Mouse (Mus musculus) megakaryocyte progenitor cell, adult 5-6 weeks (primary cell): Measurements from ENCODE around the gene Ccdc141. TPM values are rescaled to one million over a fixed set of nuclear protein-coding genes. Genes with fewer than 3 reads are reported as not detected.

ENCODE experiments used
- ATAC-seq: replicated peaks from 2 replicates; pipeline ENCODE4 v1.8.0; 2016; ENCODE audit warnings: mild to moderate bottlenecking, moderate TSS enrichment, inconsistent platforms; ENCODE audit not compliant: poor library complexity
- total RNA-seq, 2 experiments: library from RNA; stranded (forward) in 1 of 2; stranded (reverse) in 1 of 2; fragments of 157-497, 149-512 nt in 1 of 2; fragments of 200-1000 nt in 1 of 2; gene quantifications; 2 replicates each; pipeline versions ENCODE4 v1.2.3 to v1.2.4; 2015 to 2017

The Ccdc141 gene
- total RNA-seq, 2 experiments from 2014 or later = 0.30 TPM; not detected in 1

DNA sequence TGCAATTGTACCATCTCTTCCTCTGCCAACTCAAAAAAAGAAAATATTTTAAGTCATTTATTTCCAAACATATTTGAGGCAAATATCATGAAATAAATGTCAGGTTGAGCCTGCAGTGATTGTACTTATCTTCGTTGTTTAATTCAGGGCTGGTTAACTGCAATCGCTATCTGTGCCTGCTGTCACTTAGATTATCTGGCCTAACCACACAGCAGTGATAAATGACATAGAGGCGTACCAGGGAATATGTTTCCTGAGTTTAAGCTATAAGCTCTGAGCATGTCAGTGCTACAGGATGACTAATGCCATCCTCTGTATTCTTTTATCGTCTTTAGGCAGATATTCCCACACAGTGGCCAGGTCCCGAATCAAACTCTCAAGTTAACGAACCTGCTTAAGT, 31.6 kb downstream of the Ccdc141 start:
- ATAC-seq = 0 out of 2 replicates have a peak, but pooled peaks have one; percentile 34

DNA sequence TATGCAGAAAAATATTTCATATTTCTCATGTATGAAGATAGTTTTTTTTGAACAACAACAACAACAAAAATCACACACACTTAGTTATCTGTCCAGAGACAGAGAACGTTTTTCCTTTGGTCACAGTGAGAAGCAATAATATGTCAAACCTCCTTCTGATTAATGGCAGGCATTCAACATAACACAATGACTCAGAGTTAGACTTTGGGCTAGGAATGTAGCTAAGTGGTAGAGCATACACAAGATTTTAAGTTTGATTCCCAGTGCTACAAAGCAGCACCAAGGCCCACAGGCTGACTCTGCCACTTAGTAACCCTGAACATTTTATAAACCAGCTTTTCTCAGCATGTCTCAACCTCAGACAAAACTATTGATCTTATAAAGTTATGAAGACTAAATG, 35.5 kb downstream of the Ccdc141 start:
- no peak for ATAC-seq

DNA sequence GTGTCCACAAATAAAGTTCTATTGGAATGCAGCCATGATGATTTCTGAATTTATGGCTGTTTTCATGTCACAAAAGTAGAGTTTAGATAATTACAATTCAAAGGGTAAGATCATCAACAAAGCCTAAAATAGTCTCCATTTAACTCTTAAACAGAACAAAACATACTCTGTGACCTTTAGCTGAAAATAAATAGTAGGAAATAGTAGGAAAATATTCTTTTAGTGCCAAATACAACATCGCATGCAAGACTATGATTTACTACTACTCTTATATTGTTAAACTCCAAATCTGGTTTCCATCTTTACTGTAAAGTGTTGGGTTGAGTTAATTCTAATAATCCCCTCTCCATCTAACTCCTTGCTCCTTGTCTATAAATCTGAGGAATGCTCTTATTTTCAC, 37.0 kb downstream of the Ccdc141 start:
- no peak for ATAC-seq

DNA sequence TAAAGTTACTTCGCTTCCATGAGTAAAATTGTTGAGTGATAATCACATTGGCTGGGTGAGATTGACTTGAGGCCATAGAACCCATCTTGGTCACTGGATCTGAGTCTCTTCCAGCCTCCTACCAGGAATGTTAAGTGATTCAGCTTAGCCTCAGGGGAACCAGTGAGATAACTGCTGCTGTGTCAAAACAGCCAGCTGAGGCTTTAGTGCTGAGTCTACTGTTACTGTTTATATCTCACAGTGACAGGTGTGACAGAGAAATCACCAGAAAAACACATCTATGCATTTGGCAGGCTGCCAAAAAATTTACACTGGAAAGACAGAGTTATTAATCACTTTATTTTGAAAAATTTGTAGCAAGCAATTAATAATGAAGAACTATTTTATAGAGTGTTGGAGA, 43.5 kb downstream of the Ccdc141 start:
- ATAC-seq = peak; percentile 89

DNA sequence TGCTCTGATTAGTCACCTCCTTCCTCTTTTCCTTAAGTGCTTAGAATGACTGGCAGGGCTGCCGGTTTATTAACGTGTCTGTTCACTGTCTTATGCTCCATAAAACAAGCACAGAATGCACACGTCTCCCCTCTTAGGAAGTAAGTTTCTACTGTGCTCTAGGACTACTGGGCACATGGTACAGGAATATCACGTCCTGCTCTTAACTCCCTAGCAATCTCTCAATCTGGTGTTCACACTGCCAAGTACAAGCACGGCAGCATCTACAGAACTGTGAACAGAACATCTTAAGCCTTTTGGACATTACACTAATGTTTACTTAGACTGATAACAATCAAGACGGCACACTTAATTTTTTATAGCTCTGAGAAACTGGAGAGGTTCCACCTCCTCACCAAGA, 52.3 kb downstream of the Ccdc141 start:
- ATAC-seq = no peak

DNA sequence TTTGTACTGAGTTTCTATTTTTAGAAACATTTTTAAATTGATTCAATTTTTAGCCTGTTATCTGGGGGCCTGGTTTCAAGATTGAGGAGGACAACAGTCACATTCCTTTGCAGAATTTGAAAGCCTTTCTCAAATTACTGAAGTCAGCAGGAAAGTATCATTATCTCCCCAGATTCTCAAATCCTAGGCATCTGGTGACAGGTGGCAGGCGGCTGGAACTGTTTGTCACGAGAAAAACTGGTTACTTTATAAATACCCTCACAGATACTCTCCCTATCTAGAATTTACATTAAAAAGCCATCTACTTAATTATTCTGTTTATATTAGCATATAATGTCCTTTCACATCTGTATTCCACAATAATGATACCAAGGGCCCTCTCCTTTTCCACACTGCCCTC, 56.1 kb downstream of the Ccdc141 start:
- ATAC-seq = no peak

DNA sequence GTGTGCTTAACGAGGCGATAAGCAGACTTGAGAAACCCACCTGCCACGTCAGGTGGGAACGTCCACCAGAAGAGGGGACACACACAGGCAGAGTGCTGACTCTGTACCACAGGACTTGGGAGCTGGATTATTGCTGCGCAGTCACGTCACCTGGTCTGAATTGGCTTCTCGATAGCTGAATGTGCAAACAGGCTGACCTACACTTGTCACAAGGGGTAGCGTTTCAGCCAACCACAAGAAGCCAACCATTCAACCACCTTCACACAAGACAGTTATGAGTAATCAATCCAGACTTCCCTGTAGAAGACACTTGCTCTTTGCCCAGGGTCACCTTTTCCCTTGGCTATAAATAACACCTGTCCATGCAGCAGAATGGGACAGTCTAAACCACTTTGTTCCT, 56.6 kb downstream of the Ccdc141 start:
- no peak for ATAC-seq

DNA sequence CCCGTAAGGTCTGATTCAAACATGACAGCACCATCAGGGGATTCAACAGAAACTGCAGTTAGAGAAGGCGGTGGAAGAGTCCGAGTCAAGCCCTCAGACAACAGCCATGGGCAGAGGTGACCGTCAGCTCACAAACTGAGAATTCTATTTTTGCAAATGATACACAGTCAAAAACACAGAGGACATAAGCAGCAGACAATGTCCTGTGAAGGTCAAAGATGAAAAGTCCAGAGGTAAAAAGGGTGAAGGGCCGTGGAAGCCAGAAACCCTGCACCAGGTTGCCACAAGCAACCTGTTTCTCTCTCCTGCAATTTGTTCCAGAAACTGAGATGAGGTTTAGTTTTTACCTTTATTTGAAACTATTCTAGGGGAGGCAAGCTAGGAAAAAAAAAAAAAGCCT, 57.4 kb downstream of the Ccdc141 start:
- ATAC-seq = no peak

DNA sequence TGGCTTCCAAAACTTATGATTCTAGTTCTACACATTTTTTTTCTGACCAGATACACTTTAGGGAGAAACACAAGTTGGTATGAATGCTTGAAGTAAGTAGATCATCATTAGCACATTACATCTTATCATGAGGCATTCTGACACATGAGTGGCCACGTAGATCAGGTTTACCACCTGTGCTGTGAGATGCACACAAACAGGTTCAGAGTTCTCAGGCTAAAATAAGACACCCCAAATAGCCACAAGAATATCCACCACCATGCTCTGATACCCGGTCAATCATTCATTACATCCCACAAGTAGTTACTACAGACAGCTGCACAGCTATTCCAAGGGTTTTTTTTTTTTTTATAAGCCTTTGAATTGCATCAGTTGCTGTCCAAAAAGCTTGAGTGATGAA, 59.3 kb downstream of the Ccdc141 start:
- no peak for ATAC-seq

DNA sequence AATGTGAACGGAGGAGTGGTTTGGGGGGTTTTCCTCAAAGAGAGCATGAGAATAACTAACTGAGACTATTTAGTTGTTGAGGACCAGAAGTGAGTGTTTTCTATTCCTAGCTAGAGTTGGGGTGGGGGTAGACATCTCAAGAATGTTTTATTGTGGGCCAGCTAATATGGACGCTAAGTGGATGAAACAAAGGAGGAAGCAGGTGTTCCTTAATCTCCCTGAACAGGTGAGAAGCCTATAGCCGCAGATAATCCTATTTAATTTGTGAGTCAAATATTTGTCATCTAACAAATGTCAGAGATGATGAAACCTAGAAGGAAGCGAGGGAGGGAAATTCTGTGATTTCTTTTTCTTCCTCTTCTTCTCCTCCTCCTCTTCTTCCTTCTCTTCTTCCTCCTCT, 60.1 kb downstream of the Ccdc141 start:
- no peak for ATAC-seq

DNA sequence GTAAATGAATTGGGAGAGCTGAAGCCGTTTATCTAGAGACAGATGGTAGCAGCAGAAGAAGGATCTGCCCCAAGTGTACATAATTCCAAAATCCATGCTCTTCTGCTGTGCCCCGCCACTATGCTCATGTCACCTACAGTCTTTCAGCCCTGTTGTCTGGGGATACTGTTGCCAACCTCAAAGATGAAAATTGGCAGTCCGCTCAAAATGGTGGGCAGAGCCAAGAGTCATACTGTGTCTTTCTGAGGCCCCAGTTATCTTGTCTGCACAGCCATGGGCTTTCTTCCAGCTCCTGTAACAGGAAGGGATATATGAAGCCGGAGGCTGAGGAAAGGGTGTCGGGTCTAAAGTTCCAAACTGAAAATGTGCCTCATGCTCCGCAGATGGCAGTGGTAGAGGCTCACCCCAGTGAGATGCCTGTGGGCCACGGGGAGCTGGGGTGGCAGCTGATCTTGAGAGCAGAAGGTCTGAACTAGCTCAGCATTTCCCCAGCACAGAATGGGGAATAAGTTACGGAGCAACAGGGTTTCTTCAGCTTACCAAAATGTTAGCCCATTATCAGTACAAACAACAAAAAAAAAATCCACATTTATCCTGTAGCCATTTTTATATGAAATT, 60.8 kb downstream of the Ccdc141 start:
- peak; percentile 76 for ATAC-seq

DNA sequence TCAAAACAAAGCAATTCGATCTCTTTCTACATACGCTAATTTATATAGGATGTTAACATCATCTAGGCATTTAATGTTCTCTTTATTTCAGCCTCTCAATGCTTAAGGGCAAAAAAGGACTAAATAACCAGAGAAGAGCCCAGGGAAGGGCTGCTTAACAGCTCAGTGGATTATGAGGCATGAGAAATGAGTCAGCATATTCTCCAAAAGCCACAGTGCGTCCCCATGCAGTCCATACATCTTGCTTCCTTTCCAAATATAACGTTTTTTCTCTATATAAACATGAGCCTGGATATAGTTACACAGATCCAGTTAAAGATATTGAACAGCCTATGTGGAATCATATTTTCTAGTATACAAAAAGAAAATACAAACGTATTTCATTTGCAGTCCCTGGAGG, 61.9 kb downstream of the Ccdc141 start:
- ATAC-seq = peak; percentile 67

DNA sequence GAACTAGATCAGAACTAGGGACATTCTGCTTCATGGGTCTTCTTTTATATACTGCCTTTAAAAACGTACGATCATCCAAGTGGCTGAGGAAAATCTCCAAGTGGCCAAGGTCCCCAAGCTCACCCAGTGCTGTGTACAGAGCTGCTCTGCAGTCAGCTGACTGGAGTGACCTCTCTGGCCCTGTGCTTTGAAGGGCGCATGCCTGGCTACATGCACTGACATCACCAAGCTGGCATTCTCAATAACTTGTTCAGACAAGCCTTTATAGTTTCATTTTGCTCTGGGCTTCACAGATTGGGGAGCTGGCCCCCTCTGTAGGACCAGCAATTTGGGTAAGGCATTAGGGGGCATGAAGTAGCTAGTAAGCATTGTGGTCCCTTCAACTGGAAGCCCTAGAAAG, 64.3 kb downstream of the Ccdc141 start:
- no peak for ATAC-seq

DNA sequence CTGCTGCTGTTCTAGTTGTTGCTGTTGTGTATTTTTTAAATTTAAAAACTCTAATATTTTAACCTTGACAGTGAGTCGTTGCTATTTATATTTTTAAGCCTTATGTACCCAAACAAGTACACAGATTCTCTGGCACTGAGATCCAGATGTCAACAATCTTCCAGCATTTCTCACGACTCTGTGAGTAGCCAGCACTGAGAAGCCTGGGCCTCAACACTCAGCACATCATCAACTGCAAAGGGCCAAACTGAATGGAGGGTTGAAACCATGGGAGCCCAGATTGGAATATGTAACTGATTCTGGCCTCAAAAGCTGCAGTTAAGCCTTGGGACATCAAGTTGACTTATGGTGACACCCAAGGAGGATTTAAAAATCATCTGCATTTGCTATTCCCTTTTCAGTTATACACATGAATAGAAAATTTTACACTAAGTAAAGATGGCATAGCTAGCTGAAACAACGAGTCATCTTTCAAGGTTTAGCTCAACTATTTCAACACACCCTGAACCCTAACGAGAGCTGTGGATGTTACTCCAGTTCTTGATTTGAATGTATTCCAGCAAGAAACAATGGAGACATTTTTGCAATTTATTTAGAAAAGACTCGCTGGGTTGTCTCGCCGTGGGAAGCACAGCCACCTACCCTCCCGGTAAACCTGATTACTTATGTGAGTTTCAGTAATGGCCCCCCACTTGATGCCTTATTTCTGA, 65.3 kb downstream of the Ccdc141 start:
- no peak for ATAC-seq

DNA sequence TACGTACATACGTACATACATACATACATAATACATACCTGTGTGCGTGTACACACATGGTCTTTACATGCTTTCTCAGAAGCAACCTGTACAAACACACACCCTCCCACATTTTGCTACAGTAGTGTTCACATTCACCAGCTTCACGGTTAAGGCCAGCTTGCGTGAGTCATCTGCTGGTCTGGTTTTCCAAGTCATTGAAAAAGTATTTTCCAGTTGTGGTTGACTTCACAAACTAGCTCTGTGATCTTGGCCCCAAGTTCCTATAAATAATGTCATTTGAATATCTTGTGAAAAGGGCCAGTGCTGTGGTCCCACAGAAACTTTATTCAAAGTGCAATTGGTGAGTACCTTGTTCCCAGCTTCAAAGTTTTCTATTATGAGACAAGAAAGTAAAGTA, 67.9 kb downstream of the Ccdc141 start:
- no peak for ATAC-seq

DNA sequence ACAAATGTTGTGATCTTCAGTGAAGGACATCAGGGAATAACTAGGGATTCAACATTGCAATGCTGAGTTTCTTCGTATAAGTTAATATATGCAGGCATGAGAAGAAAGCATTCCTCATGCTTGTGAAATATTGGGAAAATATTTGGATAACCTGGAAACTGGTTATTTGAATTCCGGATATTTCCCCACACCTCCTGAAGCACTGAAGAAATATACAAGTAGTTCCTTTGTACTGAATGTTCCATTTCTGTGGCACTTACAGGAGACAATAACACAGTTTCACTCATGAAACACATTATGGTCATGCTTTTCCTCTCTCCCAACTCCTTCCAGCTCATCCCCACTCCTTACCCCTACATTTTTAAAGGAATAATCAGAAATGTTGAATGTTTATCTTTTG, 70.6 kb downstream of the Ccdc141 start:
- no peak for ATAC-seq

DNA sequence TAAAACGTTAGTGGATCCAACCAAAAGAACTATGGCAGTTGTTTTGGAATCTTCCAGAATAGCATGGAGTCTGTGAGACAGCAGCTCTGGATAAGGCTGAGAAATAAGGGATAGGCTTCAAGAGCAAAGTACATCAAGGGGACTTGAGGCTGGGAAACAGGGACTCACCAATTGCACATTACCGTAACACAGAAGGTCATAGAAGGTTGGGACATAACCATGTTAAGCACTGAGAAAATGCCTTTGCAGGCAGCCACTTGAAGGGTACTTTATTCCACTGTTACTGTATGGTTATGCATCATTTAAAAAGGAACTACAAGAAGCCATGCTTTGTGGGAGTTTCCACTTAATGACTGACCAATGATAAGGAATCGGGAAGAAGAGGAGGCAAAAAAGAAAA, 71.7 kb downstream of the Ccdc141 start:
- no peak for ATAC-seq

DNA sequence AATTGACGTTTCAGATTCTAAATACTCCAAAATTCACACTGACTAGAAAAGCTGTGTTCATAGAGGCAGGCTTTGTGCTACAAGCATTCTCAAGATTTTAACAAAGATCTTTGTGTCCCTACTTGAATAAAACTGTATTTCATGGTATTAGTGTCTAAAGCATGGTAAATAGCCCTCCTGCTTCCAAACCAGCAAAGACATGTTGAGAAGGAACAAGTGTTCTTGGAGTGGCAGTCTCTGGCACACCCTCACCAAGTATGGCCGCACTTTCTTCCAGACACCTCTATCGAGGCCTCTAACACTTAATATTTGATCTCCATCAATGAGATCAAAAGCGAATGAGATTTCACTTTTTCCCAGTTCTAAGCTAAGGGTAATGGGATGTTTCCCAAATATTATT, 78.7 kb downstream of the Ccdc141 start:
- no peak for ATAC-seq

DNA sequence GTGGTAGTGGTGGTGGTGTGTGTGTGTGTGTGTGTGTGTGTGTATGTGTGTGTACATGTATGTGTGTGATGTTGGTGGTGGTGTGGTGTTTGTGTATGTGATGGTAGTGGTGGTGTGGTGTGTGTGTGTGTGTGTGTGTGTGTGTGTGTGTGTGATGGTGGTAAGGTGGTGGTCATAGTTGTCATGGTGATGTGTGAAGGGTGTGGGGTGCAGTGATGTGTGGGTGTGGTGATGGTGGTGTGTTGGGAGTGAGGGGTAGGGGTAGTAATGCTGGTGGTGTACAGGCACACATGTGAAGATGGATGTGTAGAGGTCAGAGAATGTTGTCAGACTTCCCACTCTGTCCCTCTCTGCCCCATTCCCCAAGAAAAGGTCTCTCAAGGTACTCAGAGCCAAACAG, 85.1 kb downstream of the Ccdc141 start:
- no peak for ATAC-seq

DNA sequence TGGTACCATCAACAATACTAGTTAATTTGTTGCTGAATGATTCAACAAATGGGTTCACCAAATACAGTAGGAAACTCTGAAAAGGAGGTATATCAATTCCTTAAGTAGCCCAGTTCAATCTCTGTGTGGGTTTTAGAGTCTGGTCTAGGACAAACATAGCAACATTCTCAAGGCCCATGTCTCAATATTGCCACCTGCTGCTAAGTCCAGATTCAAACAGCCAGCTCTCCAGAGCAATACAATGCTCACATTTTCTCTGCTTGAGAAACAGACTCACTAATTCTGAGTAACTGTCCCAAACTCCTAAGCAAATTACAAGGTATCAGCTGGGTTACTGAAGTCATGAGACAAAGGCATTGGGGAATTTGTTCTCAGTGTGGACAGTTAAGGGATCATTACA, 85.8 kb downstream of the Ccdc141 start:
- no peak for ATAC-seq

DNA sequence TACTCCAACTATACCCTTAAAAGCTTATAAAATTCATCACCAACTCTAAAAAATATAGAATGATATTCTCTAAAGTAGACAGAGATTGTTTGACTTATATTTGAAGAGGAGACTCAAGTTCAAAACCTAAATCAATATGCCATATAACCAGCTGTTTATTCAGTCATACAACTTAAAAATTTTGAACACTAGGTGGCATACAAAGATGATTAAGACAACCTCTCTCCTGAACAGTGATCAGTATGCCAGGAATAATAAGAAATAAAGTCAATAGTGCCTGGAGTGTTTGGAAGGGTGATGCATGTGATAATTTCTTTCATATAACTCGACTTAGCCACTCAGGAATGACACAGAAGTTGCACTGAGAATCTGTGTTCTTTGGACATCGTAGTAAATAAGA, 89.3 kb downstream of the Ccdc141 start:
- no peak for ATAC-seq

DNA sequence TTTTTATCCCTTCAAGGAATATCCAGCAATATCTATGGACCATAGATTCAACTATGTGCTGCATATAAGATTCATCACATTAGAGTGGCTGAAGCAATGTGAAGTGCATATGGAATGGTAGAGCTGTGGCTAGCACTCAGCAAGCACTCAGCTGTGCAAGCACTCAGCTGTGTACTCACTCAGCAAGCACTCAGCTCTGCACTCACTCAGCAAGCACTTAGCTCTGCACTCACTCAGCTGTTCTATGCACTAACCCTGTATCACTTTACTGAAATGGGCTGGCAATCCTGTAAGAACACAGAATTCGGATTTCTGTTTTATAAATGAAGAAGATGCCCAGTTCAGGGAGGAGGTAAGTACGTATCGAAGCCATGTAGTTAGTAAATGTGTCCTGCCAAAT, 89.8 kb downstream of the Ccdc141 start:
- no peak for ATAC-seq

DNA sequence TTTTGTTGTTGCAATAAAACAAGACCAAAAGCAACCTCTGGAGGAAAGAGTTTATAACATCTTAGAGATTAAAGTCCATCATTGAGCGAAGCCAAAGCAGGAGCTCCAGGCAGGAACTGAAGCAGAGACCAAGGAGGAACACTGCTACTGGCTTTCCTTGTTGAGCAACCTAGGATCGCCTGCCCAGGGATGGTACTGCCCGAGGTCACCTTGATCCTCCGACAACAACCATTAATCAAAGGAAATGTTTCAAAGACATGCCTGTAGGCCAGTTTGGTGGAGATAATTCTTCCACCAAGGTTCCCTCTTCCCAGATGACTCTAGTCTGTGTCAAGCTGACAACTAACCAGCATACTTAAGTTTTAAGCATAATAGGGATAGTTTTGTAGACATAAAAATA, 91.7 kb downstream of the Ccdc141 start:
- ATAC-seq = no peak
